In genomic region chr3:132683447-132684230, GRCm38 (mm10) we compare ENCODE assay signal across 8 mouse cellular contexts. TPM values are rescaled to one million over a fixed set of nuclear protein-coding genes. Genes with fewer than 3 reads are reported as not detected.
DNase-seq lines count a peak whose midpoint lies in the region; ATAC-seq and TF ChIP-seq lines count a peak whose summit lies in the region.

Gene Tbck (plus strand): TSS chr3:132684144.

- DNase-seq in 3T3-L1 (ENCODE audit: low read depth, low spot score): peak; percentile 90
- peak; percentile 88 to 90 for DNase-seq in adrenal gland, postnatal 4 days (ENCODE audit: low spot score in 2 of 2)
- DNase-seq in embryonic facial prominence, embryonic 14.5 days (ENCODE audit: low spot score): peak; percentile 95
- DNase-seq in heart, adult 2 months: peak; percentile 93 to 96
- peak; percentile 91 to 93 for DNase-seq in kidney, adult 8-10 months
- peak; percentile 87 to 92 for DNase-seq in spleen, postnatal 10 days (ENCODE audit: low spot score in 2 of 2)

- peak; percentile 59 for TF ChIP-seq POLR2A in heart, adult 2 months (IDR thresholded peaks at IDR 0.05; ENCODE audit: insufficient read depth, low read depth, low read length)

- ATAC-seq in embryonic facial prominence, embryonic 14.5 days (ENCODE audit: low read depth): peak; percentile 98
- peak; percentile 97 for ATAC-seq in limb, embryonic 13.5 days (ENCODE audit: low FRiP score, low read depth)
- ATAC-seq in midbrain, embryonic 16.5 days: peak; percentile 98

- H3K9ac ChIP-seq in embryonic facial prominence, embryonic 14.5 days (ENCODE audit: low read depth, low read length): peak within 1 kb of the TSS; percentile 84
- peak within 1 kb of the TSS; percentile 89 for H3K9ac ChIP-seq in heart, adult 2 months (ENCODE audit: low read depth, low read length)
- H3K9ac ChIP-seq in limb, embryonic 13.5 days: peak within 1 kb of the TSS; percentile 93
- peak within 1 kb of the TSS; percentile 91 for H3K9ac ChIP-seq in midbrain, embryonic 16.5 days (ENCODE audit: low read depth, low read length)

- WGBS in embryonic facial prominence, embryonic 14.5 days: under 1% methylated on average over 34 of the region's 42 CpGs
- under 1% methylated on average over 42 of the region's 42 CpGs for WGBS in heart, adult 2 months
- under 1% methylated on average over 42 of the region's 42 CpGs for WGBS in limb, embryonic 13.5 days
- WGBS in midbrain, embryonic 16.5 days: under 1% methylated on average over 42 of the region's 42 CpGs

- peak within 1 kb of the TSS; percentile 74 for H3K4me2 ChIP-seq in embryonic facial prominence, embryonic 14.5 days (ENCODE audit: low read depth, low read length)
- peak within 1 kb of the TSS; percentile 88 for H3K4me2 ChIP-seq in limb, embryonic 13.5 days (replicated peaks)
- H3K4me2 ChIP-seq in midbrain, embryonic 16.5 days (ENCODE audit: low read length): peak within 1 kb of the TSS; percentile 91

- H3K27ac ChIP-seq in embryonic facial prominence, embryonic 14.5 days (replicated peaks; ENCODE audit: low read depth, low read length): peak within 1 kb of the TSS; percentile 84
- peak within 1 kb of the TSS; percentile 99 for H3K27ac ChIP-seq in heart, adult 2 months
- peak within 1 kb of the TSS; percentile 90 for H3K27ac ChIP-seq in limb, embryonic 13.5 days
- peak within 1 kb of the TSS; percentile 96 for H3K27ac ChIP-seq in midbrain, embryonic 16.5 days (ENCODE audit: low read length)

- H3K9me3 ChIP-seq in embryonic facial prominence, embryonic 14.5 days (ENCODE audit: control insufficient read depth, low read length): no peaks in the 10 kb centered on the region
- H3K9me3 ChIP-seq in limb, embryonic 13.5 days: no peaks in the 10 kb centered on the region
- no peaks in the 10 kb centered on the region for H3K9me3 ChIP-seq in midbrain, embryonic 16.5 days (replicated peaks; ENCODE audit: control insufficient read depth, low read length, poor library complexity, severe bottlenecking)

- H3K27me3 ChIP-seq in embryonic facial prominence, embryonic 14.5 days (replicated peaks; ENCODE audit: control insufficient read depth, insufficient read depth, low read length): no peaks in the 10 kb centered on the region
- H3K27me3 ChIP-seq in heart, adult 2 months (ENCODE audit: control insufficient read depth, insufficient read depth, low read length): no peaks in the 10 kb centered on the region
- no peaks in the 10 kb centered on the region for H3K27me3 ChIP-seq in limb, embryonic 13.5 days
- H3K27me3 ChIP-seq in midbrain, embryonic 16.5 days (ENCODE audit: control insufficient read depth, insufficient read depth, low read depth, low read length): no peaks in the 10 kb centered on the region

- H3K36me3 ChIP-seq in embryonic facial prominence, embryonic 14.5 days (ENCODE audit: control insufficient read depth, insufficient read depth, low read length): peaks cover 11% of the 10 kb centered on the region; the same call in 1 of the 2 replicates
- peaks cover 6% of the 10 kb centered on the region for H3K36me3 ChIP-seq in heart, adult 2 months (ENCODE audit: control insufficient read depth, insufficient read depth, low read length)
- peaks cover 9% of the 10 kb centered on the region for H3K36me3 ChIP-seq in limb, embryonic 13.5 days
- H3K36me3 ChIP-seq in midbrain, embryonic 16.5 days (ENCODE audit: control insufficient read depth, insufficient read depth, low read length): peaks cover 4% of the 10 kb centered on the region; the same call in 1 of the 2 replicates

- no peaks in the 10 kb centered on the region for H3K79me2 ChIP-seq in heart, adult 2 months (replicated peaks; ENCODE audit: control insufficient read depth, insufficient read depth, low read length)

- H3K4me3 ChIP-seq in embryonic facial prominence, embryonic 14.5 days (ENCODE audit: low read depth, low read length): peak within 1 kb of the TSS; percentile 90
- H3K4me3 ChIP-seq in heart, adult 2 months: peak within 1 kb of the TSS; percentile 74
- peak within 1 kb of the TSS; percentile 82 for H3K4me3 ChIP-seq in limb, embryonic 13.5 days
- H3K4me3 ChIP-seq in midbrain, embryonic 16.5 days (ENCODE audit: low read depth, low read length): peak within 1 kb of the TSS; percentile 86

- no peak for TF ChIP-seq CTCF in heart, adult 2 months (IDR thresholded peaks at IDR 0.05)

- intact Hi-C loops in heart, adult 2 months (cut with DNase I): loop anchor here (5.0 kb wide), 1 partner anchor 409 kb away; the partner anchor contains the start of genes Gstcd and Ints12

- peaks cover 11% of the 10 kb centered on the region for H3K4me1 ChIP-seq in embryonic facial prominence, embryonic 14.5 days (ENCODE audit: control insufficient read depth, insufficient read depth, low read length)
- peaks cover 5% of the 10 kb centered on the region for H3K4me1 ChIP-seq in heart, adult 2 months (ENCODE audit: control insufficient read depth, insufficient read depth, low read length)
- peaks cover 15% of the 10 kb centered on the region for H3K4me1 ChIP-seq in limb, embryonic 13.5 days
- H3K4me1 ChIP-seq in midbrain, embryonic 16.5 days (ENCODE audit: control insufficient read depth, insufficient read depth, low read length): peaks cover 24% of the 10 kb centered on the region

- TF ChIP-seq EP300 in heart, adult 2 months (IDR thresholded peaks at IDR 0.05; ENCODE audit: insufficient read depth, low read depth, low read length): peak; percentile 70; the same call in 1 of the 2 replicates

RNA-seq across cellular contexts. Expression of gene Tbck, which starts in this region (rescaled TPM):
- total RNA-seq in adrenal gland, postnatal 4 days (2021): 10 to 100 TPM; 26.2 to 28.6 TPM
- polyA plus RNA-seq in embryonic facial prominence, embryonic 14.5 days (2014; fragmentation: Nextera tagmentation; extraction: Ambion mirVana): 14.1 and 15.8 TPM in 2 replicates
- total RNA-seq in heart, adult 2 months (2021): 10 to 100 TPM; 13.4 to 14.0 TPM
- 3.7 and 6.7 TPM in 2 replicates for polyA plus RNA-seq in heart, adult 2 months (2012; rRNA removed)
- 30.9 and 31.1 TPM in 2 replicates for polyA plus RNA-seq in limb, embryonic 13.5 days (2015; fragmentation: Nextera tagmentation; extraction: Ambion mirVana)
- 33.6 and 36.5 TPM in 2 replicates for polyA plus RNA-seq in midbrain, embryonic 16.5 days (2015; fragmentation: Nextera tagmentation; extraction: Ambion mirVana)

Comparison
In these comparisons a context has a peak if more than half of its experiments do, and no peak if none do; other contexts are left out.
1. Peak in every context shown above with its lines: DNase-seq, ATAC-seq, H3K4me3 ChIP-seq and H3K27ac ChIP-seq.